8 mouse cellular contexts compared by ENCODE assay signal in the genomic region with DNA sequence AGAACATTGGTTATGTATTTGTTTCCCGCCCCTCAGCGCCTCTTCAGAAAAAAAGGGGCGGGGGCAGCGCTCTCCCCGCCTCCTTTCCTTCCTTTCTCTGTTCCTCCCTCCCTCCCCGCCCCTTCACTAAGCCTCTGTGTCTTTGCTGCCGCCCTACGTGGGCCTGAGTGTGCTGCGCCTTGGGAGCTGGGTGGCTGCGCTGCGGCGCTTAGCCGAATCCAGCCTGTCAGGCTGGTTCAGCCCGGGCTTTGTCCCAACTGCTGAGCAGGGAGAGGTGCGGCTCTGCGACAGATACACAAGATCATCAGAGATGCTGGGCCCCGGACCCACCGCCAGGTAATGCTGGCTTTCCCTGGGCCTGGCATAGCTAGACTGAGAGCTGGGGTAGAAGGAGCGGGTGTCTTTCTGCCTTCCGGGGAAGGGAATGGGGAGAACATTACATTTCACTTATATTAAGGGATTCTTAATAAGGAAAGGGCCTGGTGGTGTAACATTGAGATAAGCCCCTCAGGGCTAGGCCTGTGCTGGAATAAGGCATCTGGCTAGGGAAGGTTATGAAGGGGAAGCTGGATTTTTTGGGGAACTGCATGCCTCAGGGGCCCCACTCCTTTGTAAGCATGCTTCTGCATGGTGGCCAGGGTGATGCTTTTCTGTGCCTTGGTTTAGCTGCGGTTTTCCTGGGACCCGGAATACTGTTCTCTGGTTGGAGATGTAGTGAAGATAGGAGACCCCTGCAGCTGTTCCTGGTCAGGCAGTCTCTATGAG. TPM values are rescaled to one million over a fixed set of nuclear protein-coding genes. Genes with fewer than 3 reads are reported as not detected.
DNase-seq lines count a peak whose midpoint lies in the region; ATAC-seq and TF ChIP-seq lines count a peak whose summit lies in the region.

No protein-coding gene starts in this region.

- peak overlapping the region; percentile 78 for H3K27ac ChIP-seq in gastrocnemius, adult 2 months
- peak overlapping the region; percentile 92 for H3K27ac ChIP-seq in hindbrain, embryonic 16.5 days (ENCODE audit: low read depth, low read length)

- H3K4me1 ChIP-seq in hindbrain, embryonic 16.5 days (ENCODE audit: control insufficient read depth, insufficient read depth, low read depth, low read length): peaks cover 10% of the 10 kb centered on the region

- peak; percentile 88 for ATAC-seq in activated CD4-positive, CD25-positive, alpha-beta regulatory T cell, adult 4 months
- ATAC-seq in common myeloid progenitor, adult 5-6 weeks (replicated peaks; ENCODE audit: low read depth, poor library complexity, severe bottlenecking): peak; percentile 99
- ATAC-seq in hindbrain, embryonic 16.5 days: peak; percentile 97

- DNase-seq in gastrocnemius, adult 2 months: peak; percentile 83
- DNase-seq in left cerebral cortex, adult 18-20 months (ENCODE audit: low spot score in 2 of 2): peak; percentile 82 to 87
- DNase-seq in lung, postnatal 4 days: peak; percentile 74 to 83
- DNase-seq in retina, postnatal 7 days (ENCODE audit: low read depth, low spot score): peak; percentile 69
- peak; percentile 59 to 68 for DNase-seq in urinary bladder, adult 18-20 months (ENCODE audit: low spot score in 2 of 2)

- peak overlapping the region; percentile 83 for H3K9ac ChIP-seq in hindbrain, embryonic 16.5 days (ENCODE audit: low read depth, low read length)

- TF ChIP-seq CTCF in gastrocnemius, adult 2 months (IDR thresholded peaks at IDR 0.05): peak; percentile 31

- H3K4me3 ChIP-seq in gastrocnemius, adult 2 months: peak overlapping the region; percentile 74
- H3K4me3 ChIP-seq in hindbrain, embryonic 16.5 days (ENCODE audit: low read length): peak overlapping the region; percentile 58

- H3K4me2 ChIP-seq in hindbrain, embryonic 16.5 days (ENCODE audit: low read length): peak overlapping the region; percentile 61

- no peaks in the 10 kb centered on the region for H3K27me3 ChIP-seq in hindbrain, embryonic 16.5 days (replicated peaks; ENCODE audit: control insufficient read depth, insufficient read depth, low read length)

- intact Hi-C loops in gastrocnemius, adult 2 months (cut with DNase I): loop anchor here (2.0 to 5.0 kb wide), 2 partner anchors 56 to 96 kb away; partner anchors contain the start of gene Pak1

- H3K36me3 ChIP-seq in hindbrain, embryonic 16.5 days (ENCODE audit: control insufficient read depth, insufficient read depth, low read length): no peaks in the 10 kb centered on the region

- WGBS in hindbrain, embryonic 16.5 days: 3% methylated on average over 22 of the region's 22 CpGs

- H3K9me3 ChIP-seq in hindbrain, embryonic 16.5 days (ENCODE audit: control insufficient read depth, low read length): no peaks in the 10 kb centered on the region

RNA-seq across cellular contexts. Expression of gene Pak1, which starts 54.6 kb away (rescaled TPM):
- 1 to 10 TPM; 2.5 to 3.3 TPM for polyA plus RNA-seq in activated CD4-positive, CD25-positive, alpha-beta regulatory T cell, adult 4 months (2017; shearing (Covaris generic))
- 49.3 and 51.2 TPM in 2 replicates for total RNA-seq in common myeloid progenitor, adult 5-6 weeks (2017)
- total RNA-seq in gastrocnemius, adult 2 months (2021): 10 to 100 TPM; 17.4 to 23.7 TPM
- polyA plus RNA-seq in hindbrain, embryonic 16.5 days (2015; fragmentation: Nextera tagmentation; extraction: Ambion mirVana): 131 and 138 TPM in 2 replicates
- total RNA-seq in left cerebral cortex, adult 18-20 months (2021): 100 to 1,000 TPM; 423 to 477 TPM

Comparison
In these comparisons a context has a peak if more than half of its experiments do, and no peak if none do; other contexts are left out.
1. Peak in every context shown above with its lines: DNase-seq, ATAC-seq, H3K4me3 ChIP-seq and H3K27ac ChIP-seq.